Mouse (Mus musculus): ENCODE measurements around the gene Mmp24.
"Not testable (repeated sequence)": the region's sequence is repeated elsewhere in the genome, so short reads cannot be mapped to it uniquely, and the experiment has no call there.

DNA sequence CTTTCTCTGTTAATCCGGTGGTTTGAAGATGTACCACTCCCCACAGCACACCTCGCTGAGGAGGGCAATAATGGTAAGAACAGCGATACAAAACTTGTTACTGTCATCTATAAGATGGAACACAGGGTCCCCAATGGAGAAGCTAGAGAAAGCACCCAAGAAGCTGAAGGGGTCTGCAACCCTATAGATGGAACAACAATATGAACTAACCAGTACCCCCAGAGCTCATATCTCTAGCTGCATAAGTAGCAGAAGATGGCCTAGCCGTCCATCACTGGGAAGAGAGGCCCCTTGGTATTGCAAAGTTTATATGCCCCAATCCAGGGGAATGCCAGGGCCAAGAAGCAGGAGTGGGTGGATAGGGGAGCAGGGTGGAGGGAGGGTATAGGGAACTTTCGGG, 39.4 kb upstream of the Mmp24 start, which contains the start of gene Gm17581:
- not testable (repeated sequence) for TF ChIP-seq POLR2A, CTCF (IDR thresholded peaks at IDR 0.05; ENCODE audit: insufficient read depth, low read depth, low read length)
